Mouse (Mus musculus) MEL (cell line): ENCODE results near the gene Ambra1.

Experiments used
- CTCF ChIP-seq, 3 experiments: IDR thresholded peaks in 2 of 3; conservative IDR thresholded peaks in 1 of 3; 2 replicates each; pipeline ENCODE4 v1.5.1; 2011 to 2012; ENCODE audit warnings: low read length in 3 of 3, low read depth in 2 of 3, mild to moderate bottlenecking in 2 of 3, improper control_type of control experiment in 1 of 3, inconsistent platforms in 1 of 3, mixed read lengths in 1 of 3, moderate library complexity in 1 of 3; ENCODE audit not compliant: control insufficient read depth in 1 of 3, insufficient read depth in 1 of 3, poor library complexity in 1 of 3, severe bottlenecking in 1 of 3
- E2F4 ChIP-seq: IDR thresholded peaks from 2 replicates; pipeline ENCODE4 v1.6.1; 2011; ENCODE audit warnings: low read depth, low read length, improper control_type of control experiment, borderline replicate concordance
- MYB ChIP-seq: IDR thresholded peaks from 2 replicates; pipeline ENCODE4 v1.6.1; 2011; ENCODE audit warnings: mild to moderate bottlenecking, low read depth, low read length, improper control_type of control experiment
- RAD21 ChIP-seq: IDR thresholded peaks from 2 replicates; pipeline ENCODE4 v1.6.1; 2011; ENCODE audit warnings: mild to moderate bottlenecking, low read depth, low read length, improper control_type of control experiment
- RCOR1 ChIP-seq: IDR thresholded peaks from 2 replicates; pipeline ENCODE4 v1.6.1; 2012; ENCODE audit warnings: low read depth, mild to moderate bottlenecking, inconsistent platforms, low read length, improper control_type of control experiment
- SMC3 ChIP-seq: IDR thresholded peaks from 2 replicates; pipeline ENCODE4 v1.6.1; 2011; ENCODE audit warnings: low read depth, low read length, improper control_type of control experiment
- UBTF ChIP-seq: IDR thresholded peaks from 2 replicates; pipeline ENCODE4 v1.6.1; 2012; ENCODE audit warnings: low read depth, mild to moderate bottlenecking, inconsistent platforms, low read length, improper control_type of control experiment, moderate library complexity, borderline replicate concordance; ENCODE audit not compliant: insufficient read depth
- ZC3H11A ChIP-seq: IDR thresholded peaks from 2 replicates; pipeline ENCODE4 v1.6.1; 2012; ENCODE audit warnings: low read depth, mild to moderate bottlenecking, inconsistent platforms, low read length, improper control_type of control experiment

- no peak for TF ChIP-seq RAD21
- no peak for TF ChIP-seq SMC3
- no peak for TF ChIP-seq CTCF (IDR thresholded peaks at IDR 0.05 in 2 of 3, conservative IDR thresholded peaks at IDR 0.05 in 1 of 3; ENCODE audit: control insufficient read depth in 1 of 3, insufficient read depth in 1 of 3, low read depth in 2 of 3, low read length in 3 of 3, poor library complexity in 1 of 3, severe bottlenecking in 1 of 3)
- TF ChIP-seq ZC3H11A = no peak
- no peak for TF ChIP-seq UBTF
- TF ChIP-seq RCOR1 = no peak
- no peak for TF ChIP-seq MYB
- TF ChIP-seq E2F4 = no peak
Measured at GRCm38 (mm10) chr2:91960459-91960858, 230.5 kb downstream of the Ambra1 start.
